Mouse (Mus musculus): ENCODE results near the gene Gga2. TPM values are rescaled to one million over a fixed set of nuclear protein-coding genes. Genes with fewer than 3 reads are reported as not detected.

Gga2 gene
- polyA plus RNA-seq, 1 experiment from 2014 or later, result 38.8 TPM

- Histone ChIP-seq H3K4me3 (ENCODE audit: low read depth, low read length) (no peak overlapping the region), H3K9ac (ENCODE audit: low read depth, low read length) (no peak overlapping the region)
- no peak for ATAC-seq (ENCODE audit: low FRiP score)
Measured at GRCm38 (mm10) chr7:122018247-122018646, 2.8 kb downstream of the Gga2 start.

GRCm38 (mm10) chr7:122015734-122016133 lies 5.3 kb downstream of the Gga2 start:
- no peak overlapping the region; the same call in 1 of the 2 replicates for H3K4me2 ChIP-seq (replicated peaks; ENCODE audit: low read depth, low read length)
- peak; percentile 33 for DNase-seq (ENCODE audit: low spot score)
- H3K9ac ChIP-seq (ENCODE audit: low read depth, low read length), result peak overlapping the region; percentile 31
- H3K4me3 ChIP-seq (ENCODE audit: low read depth, low read length), result no peak overlapping the region
- no peaks in the 10 kb centered on the region for H3K36me3 ChIP-seq (ENCODE audit: control insufficient read depth, insufficient read depth, low read length)
- no peaks in the 10 kb centered on the region for H3K9me3 ChIP-seq (ENCODE audit: control insufficient read depth, low read length)
- peak; percentile 6; the same call in 1 of the 2 replicates for ATAC-seq (ENCODE audit: low FRiP score)
- H3K27ac ChIP-seq (ENCODE audit: low read depth, low read length), result peak overlapping the region; percentile 70
- no peaks in the 10 kb centered on the region for H3K27me3 ChIP-seq (ENCODE audit: control insufficient read depth, insufficient read depth, low read length)
- no peaks in the 10 kb centered on the region; the same call in 1 of the 2 replicates for H3K4me1 ChIP-seq (replicated peaks; ENCODE audit: control insufficient read depth, insufficient read depth, low read length)
- 52% methylated on average over 10 of the region's 10 CpGs for WGBS

More at GRCm38 (mm10) chr7:122018247-122018646, 2.8 kb downstream of the Gga2 start:
- 0 out of 2 replicates have a peak overlapping the region, but pooled peaks have one; percentile 9 for H3K4me2 ChIP-seq (replicated peaks; ENCODE audit: low read depth, low read length)
- H3K36me3 ChIP-seq (ENCODE audit: control insufficient read depth, insufficient read depth, low read length), result no peaks in the 10 kb centered on the region
- no peak for DNase-seq (ENCODE audit: low spot score)
- no peaks in the 10 kb centered on the region; the same call in 1 of the 2 replicates for H3K4me1 ChIP-seq (replicated peaks; ENCODE audit: control insufficient read depth, insufficient read depth, low read length)
- WGBS, result 80% methylated on average over 3 of the region's 3 CpGs
- no peaks in the 10 kb centered on the region for H3K27me3 ChIP-seq (ENCODE audit: control insufficient read depth, insufficient read depth, low read length)
- no peak overlapping the region for H3K27ac ChIP-seq (ENCODE audit: low read depth, low read length)
- no peaks in the 10 kb centered on the region for H3K9me3 ChIP-seq (ENCODE audit: control insufficient read depth, low read length)

GRCm38 (mm10) chr7:122015105-122015504 lies 5.9 kb downstream of the Gga2 start:
- Histone ChIP-seq H3K4me2 (replicated peaks; ENCODE audit: low read depth, low read length) (no peak overlapping the region), H3K27ac (ENCODE audit: low read depth, low read length) (peak overlapping the region; percentile 70), H3K4me3 (ENCODE audit: low read depth, low read length) (no peak overlapping the region), H3K27me3 (ENCODE audit: control insufficient read depth, insufficient read depth, low read length) (no peaks in the 10 kb centered on the region), H3K9ac (ENCODE audit: low read depth, low read length) (no peak overlapping the region), H3K4me1 (replicated peaks; ENCODE audit: control insufficient read depth, insufficient read depth, low read length) (no peaks in the 10 kb centered on the region; the same call in 1 of the 2 replicates), H3K36me3 (ENCODE audit: control insufficient read depth, insufficient read depth, low read length) (no peaks in the 10 kb centered on the region), H3K9me3 (ENCODE audit: control insufficient read depth, low read length) (no peaks in the 10 kb centered on the region)
- ATAC-seq (ENCODE audit: low FRiP score), result 0 out of 2 replicates have a peak, but pooled peaks have one; percentile 17
- 61% methylated on average over 8 of the region's 8 CpGs for WGBS
- peak; percentile 49 for DNase-seq (ENCODE audit: low spot score)

- H3K36me3 ChIP-seq (ENCODE audit: control insufficient read depth, insufficient read depth, low read length), result no peaks in the 10 kb centered on the region
- H3K4me1 ChIP-seq (replicated peaks; ENCODE audit: control insufficient read depth, insufficient read depth, low read length), result no peaks in the 10 kb centered on the region; the same call in 1 of the 2 replicates
- WGBS, result 88% methylated on average over 10 of the region's 10 CpGs
- no peak overlapping the region for H3K4me3 ChIP-seq (ENCODE audit: low read depth, low read length)
- no peak overlapping the region for H3K4me2 ChIP-seq (replicated peaks; ENCODE audit: low read depth, low read length)
- H3K27ac ChIP-seq (ENCODE audit: low read depth, low read length), result no peak overlapping the region
- DNase-seq (ENCODE audit: low spot score), result no peak
- no peak overlapping the region for H3K9ac ChIP-seq (ENCODE audit: low read depth, low read length)
- ATAC-seq (ENCODE audit: low FRiP score), result no peak
- no peaks in the 10 kb centered on the region for H3K9me3 ChIP-seq (ENCODE audit: control insufficient read depth, low read length)
- H3K27me3 ChIP-seq (ENCODE audit: control insufficient read depth, insufficient read depth, low read length), result no peaks in the 10 kb centered on the region
Measured at GRCm38 (mm10) chr7:122012949-122013348, 8.1 kb downstream of the Gga2 start.

- Histone ChIP-seq H3K4me1 (replicated peaks; ENCODE audit: control insufficient read depth, insufficient read depth, low read length) (no peaks in the 10 kb centered on the region; the same call in 1 of the 2 replicates), H3K27ac (ENCODE audit: low read depth, low read length) (no peak overlapping the region), H3K4me3 (ENCODE audit: low read depth, low read length) (no peak overlapping the region), H3K36me3 (ENCODE audit: control insufficient read depth, insufficient read depth, low read length) (no peaks in the 10 kb centered on the region), H3K9ac (ENCODE audit: low read depth, low read length) (no peak overlapping the region), H3K9me3 (ENCODE audit: control insufficient read depth, low read length) (no peaks in the 10 kb centered on the region), H3K27me3 (ENCODE audit: control insufficient read depth, insufficient read depth, low read length) (no peaks in the 10 kb centered on the region), H3K4me2 (replicated peaks; ENCODE audit: low read depth, low read length) (no peak overlapping the region)
- no peak for ATAC-seq (ENCODE audit: low FRiP score)
- DNase-seq (ENCODE audit: low spot score), result no peak
- 96% methylated on average over 4 of the region's 4 CpGs for WGBS
Measured at GRCm38 (mm10) chr7:122012370-122012769, 8.7 kb downstream of the Gga2 start.

GRCm38 (mm10) chr7:122000396-122000795 lies 20.6 kb downstream of the Gga2 start:
- ATAC-seq (ENCODE audit: low FRiP score) (no peak), DNase-seq (ENCODE audit: low spot score) (no peak)
- H3K4me3 ChIP-seq (ENCODE audit: low read depth, low read length), result no peak overlapping the region
- peaks cover 17% of the 10 kb centered on the region for H3K36me3 ChIP-seq (ENCODE audit: control insufficient read depth, insufficient read depth, low read length)
- H3K4me2 ChIP-seq (replicated peaks; ENCODE audit: low read depth, low read length), result no peak overlapping the region
- H3K9me3 ChIP-seq (ENCODE audit: control insufficient read depth, low read length), result no peaks in the 10 kb centered on the region
- 68% methylated on average over 7 of the region's 8 CpGs for WGBS
- H3K27ac ChIP-seq (ENCODE audit: low read depth, low read length), result no peak overlapping the region
- no peaks in the 10 kb centered on the region for H3K4me1 ChIP-seq (replicated peaks; ENCODE audit: control insufficient read depth, insufficient read depth, low read length)
- H3K9ac ChIP-seq (ENCODE audit: low read depth, low read length), result no peak overlapping the region
- no peaks in the 10 kb centered on the region for H3K27me3 ChIP-seq (ENCODE audit: control insufficient read depth, insufficient read depth, low read length)

- ATAC-seq (ENCODE audit: low FRiP score) (no peak), DNase-seq (ENCODE audit: low spot score) (no peak)
- WGBS, result 86% methylated on average over 5 of the region's 5 CpGs
- Histone ChIP-seq H3K4me2 (replicated peaks; ENCODE audit: low read depth, low read length) (no peak overlapping the region), H3K27ac (ENCODE audit: low read depth, low read length) (no peak overlapping the region), H3K9ac (ENCODE audit: low read depth, low read length) (no peak overlapping the region), H3K27me3 (ENCODE audit: control insufficient read depth, insufficient read depth, low read length) (no peaks in the 10 kb centered on the region), H3K9me3 (ENCODE audit: control insufficient read depth, low read length) (no peaks in the 10 kb centered on the region), H3K4me1 (replicated peaks; ENCODE audit: control insufficient read depth, insufficient read depth, low read length) (no peaks in the 10 kb centered on the region), H3K36me3 (ENCODE audit: control insufficient read depth, insufficient read depth, low read length) (peaks cover 11% of the 10 kb centered on the region; the same call in 1 of the 2 replicates), H3K4me3 (ENCODE audit: low read depth, low read length) (no peak overlapping the region)
Measured at GRCm38 (mm10) chr7:121995961-121996360, 25.1 kb downstream of the Gga2 start.

GRCm38 (mm10) chr7:121981307-121981871 lies 39.6 kb downstream of the Gga2 start, which contains the start of gene Cog7:
Gene Cog7 (minus strand): TSS chr7:121981711.
- peak within 1 kb of the TSS; percentile 74 for H3K9ac ChIP-seq (ENCODE audit: low read depth, low read length)
- DNase-seq (ENCODE audit: low spot score) (peak; percentile 96), ATAC-seq (ENCODE audit: low FRiP score) (peak; percentile 89)
- no peaks in the 10 kb centered on the region for H3K9me3 ChIP-seq (ENCODE audit: control insufficient read depth, low read length)
- peak within 1 kb of the TSS; percentile 50 for H3K4me2 ChIP-seq (replicated peaks; ENCODE audit: low read depth, low read length)
- H3K4me3 ChIP-seq (ENCODE audit: low read depth, low read length), result peak within 1 kb of the TSS; percentile 67
- no peak within 1 kb of the TSS for H3K27ac ChIP-seq (ENCODE audit: low read depth, low read length)
- no peaks in the 10 kb centered on the region for H3K36me3 ChIP-seq (ENCODE audit: control insufficient read depth, insufficient read depth, low read length)
- WGBS, result 1% methylated on average over 55 of the region's 55 CpGs
- H3K4me1 ChIP-seq (replicated peaks; ENCODE audit: control insufficient read depth, insufficient read depth, low read length), result no peaks in the 10 kb centered on the region
- no peaks in the 10 kb centered on the region for H3K27me3 ChIP-seq (ENCODE audit: control insufficient read depth, insufficient read depth, low read length)

- H3K9ac ChIP-seq (ENCODE audit: low read depth, low read length), result no peak overlapping the region
- DNase-seq (ENCODE audit: low spot score), result peak; percentile 69
- no peak overlapping the region for H3K4me2 ChIP-seq (replicated peaks; ENCODE audit: low read depth, low read length)
- ATAC-seq (ENCODE audit: low FRiP score), result no peak
- WGBS, result 50% methylated on average over 4 of the region's 4 CpGs
- H3K9me3 ChIP-seq (ENCODE audit: control insufficient read depth, low read length), result no peaks in the 10 kb centered on the region
- no peak overlapping the region for H3K27ac ChIP-seq (ENCODE audit: low read depth, low read length)
- H3K36me3 ChIP-seq (ENCODE audit: control insufficient read depth, insufficient read depth, low read length), result 0 out of 2 replicates have a peak, but pooled peaks cover 2% of the 10 kb centered on the region
- H3K4me3 ChIP-seq (ENCODE audit: low read depth, low read length), result no peak overlapping the region
- no peaks in the 10 kb centered on the region for H3K4me1 ChIP-seq (replicated peaks; ENCODE audit: control insufficient read depth, insufficient read depth, low read length)
- H3K27me3 ChIP-seq (ENCODE audit: control insufficient read depth, insufficient read depth, low read length), result no peaks in the 10 kb centered on the region
Measured at GRCm38 (mm10) chr7:121975031-121975430, 46.0 kb downstream of the Gga2 start.
